Mouse (Mus musculus) midbrain, embryonic 13.5 days (tissue): ENCODE results near the gene Pnpla6. TPM values are rescaled to one million over a fixed set of nuclear protein-coding genes. Genes with fewer than 3 reads are reported as not detected.

Experiments used
- ATAC-seq: fragments of 200-750 bp; cut with Nextera tagmentation; 2 replicates; pipeline ENCODE4 v1.8.0; 2017; ENCODE audit warnings: mild to moderate bottlenecking, moderate TSS enrichment, moderate library complexity
- H3K27ac ChIP-seq: fragments of 300-500 bp; sonication (generic); 2 replicates; pipeline ENCODE4 v1.5.1; 2015; ENCODE audit warnings: inconsistent platforms, mild to moderate bottlenecking, moderate library complexity
- H3K27me3 ChIP-seq: fragments of 300-500 bp; sonication (generic); 2 replicates; pipeline ENCODE4 v1.6.1; 2015; ENCODE audit warnings: mild to moderate bottlenecking, inconsistent platforms
- H3K36me3 ChIP-seq: fragments of 300-500 bp; sonication (generic); 2 replicates; pipeline ENCODE4 v1.6.1; 2015; ENCODE audit warnings: mild to moderate bottlenecking, inconsistent platforms
- H3K4me1 ChIP-seq: fragments of 300-500 bp; sonication (generic); replicated peaks from 2 replicates; pipeline ENCODE4 v1.6.1; 2015; ENCODE audit warnings: inconsistent platforms
- H3K4me2 ChIP-seq: fragments of 300-500 bp; sonication (generic); replicated peaks from 2 replicates; pipeline ENCODE4 v1.6.1; 2015; ENCODE audit warnings: moderate library complexity, mild to moderate bottlenecking, inconsistent platforms
- H3K4me3 ChIP-seq: fragments of 300-500 bp; sonication (generic); replicated peaks from 2 replicates; pipeline ENCODE4 v1.5.1; 2015; ENCODE audit warnings: mild to moderate bottlenecking, inconsistent platforms
- H3K9ac ChIP-seq: fragments of 300-500 bp; sonication (generic); replicated peaks from 2 replicates; pipeline ENCODE4 v1.6.1; 2015; ENCODE audit warnings: mild to moderate bottlenecking, inconsistent platforms
- H3K9me3 ChIP-seq: fragments of 300-500 bp; sonication (generic); 2 replicates; pipeline ENCODE4 v1.6.1; 2016; ENCODE audit warnings: mild to moderate bottlenecking, inconsistent platforms
- WGBS: fragments of 180-500 bp; shearing (Covaris S2); methylation state at CpG from one replicate; pipeline ENCODE4 v1.1.7; 2015; 5-methylcytosine and 5-hydroxymethylcytosine counted together
- polyA plus RNA-seq: library from polyadenylated mRNA; unstranded; fragments of >200 nt; fragmentation: Nextera tagmentation; extraction: Ambion mirVana; gene quantifications from 2 replicates; pipeline ENCODE4 v1.2.1, GENCODE M21; 2015

Pnpla6 gene
- polyA plus RNA-seq, 1 experiment from 2014 or later: 34.1 TPM

GRCm38 (mm10) chr8:3515771-3516417, 710 bp downstream of the Pnpla6 start:
- no peaks in the 10 kb centered on the region for H3K27me3 ChIP-seq
- peak overlapping the region; percentile 60 for H3K4me3 ChIP-seq
- H3K9ac ChIP-seq: peak overlapping the region; percentile 68
- WGBS: under 1% methylated on average over 25 of the region's 25 CpGs
- no peaks in the 10 kb centered on the region for H3K9me3 ChIP-seq
- peak overlapping the region; percentile 95 for H3K4me2 ChIP-seq
- H3K4me1 ChIP-seq: peaks cover 13% of the 10 kb centered on the region
- peaks cover 30% of the 10 kb centered on the region for H3K36me3 ChIP-seq
- ATAC-seq: peak; percentile 51
- H3K27ac ChIP-seq: peak overlapping the region; percentile 77

- peak; percentile 92 for ATAC-seq
- peaks cover 28% of the 10 kb centered on the region for H3K36me3 ChIP-seq
- 2% methylated on average over 36 of the region's 36 CpGs for WGBS
- H3K4me1 ChIP-seq: peaks cover 13% of the 10 kb centered on the region
- H3K4me2 ChIP-seq: peak overlapping the region; percentile 95
- H3K27me3 ChIP-seq: no peaks in the 10 kb centered on the region
- no peaks in the 10 kb centered on the region for H3K9me3 ChIP-seq
- peak overlapping the region; percentile 77 for H3K27ac ChIP-seq
- peak overlapping the region; percentile 60 for H3K4me3 ChIP-seq
- H3K9ac ChIP-seq: peak overlapping the region; percentile 68
These were observed 1.4 kb downstream of the Pnpla6 start for GRCm38 (mm10) chr8:3516450-3517116.

- ATAC-seq: no peak
- Histone ChIP-seq H3K36me3 (peaks cover 30% of the 10 kb centered on the region), H3K9ac (peak overlapping the region; percentile 68), H3K4me1 (peaks cover 13% of the 10 kb centered on the region), H3K4me2 (peak overlapping the region; percentile 95), H3K27me3 (no peaks in the 10 kb centered on the region), H3K27ac (no peak overlapping the region), H3K9me3 (no peaks in the 10 kb centered on the region), H3K4me3 (peak overlapping the region; percentile 60)
- WGBS: 12% methylated on average over 16 of the region's 16 CpGs
These were observed 1.9 kb downstream of the Pnpla6 start for GRCm38 (mm10) chr8:3517117-3517495.

- H3K27ac ChIP-seq: no peak overlapping the region
- no peak for ATAC-seq
- H3K9me3 ChIP-seq: no peaks in the 10 kb centered on the region
- H3K9ac ChIP-seq: no peak overlapping the region
- WGBS: 90% methylated on average over 13 of the region's 13 CpGs
- no peaks in the 10 kb centered on the region for H3K27me3 ChIP-seq
- no peak overlapping the region for H3K4me2 ChIP-seq
- H3K36me3 ChIP-seq: peaks cover 52% of the 10 kb centered on the region
- peaks cover 2% of the 10 kb centered on the region for H3K4me1 ChIP-seq
- no peak overlapping the region for H3K4me3 ChIP-seq
These were observed 7.0 kb downstream of the Pnpla6 start for GRCm38 (mm10) chr8:3522007-3522697.

GRCm38 (mm10) chr8:3530816-3531215, 15.6 kb downstream of the Pnpla6 start:
- no peaks in the 10 kb centered on the region for H3K4me1 ChIP-seq
- H3K9ac ChIP-seq: no peak overlapping the region
- no peak overlapping the region for H3K27ac ChIP-seq
- no peak overlapping the region for H3K4me2 ChIP-seq
- H3K9me3 ChIP-seq: no peaks in the 10 kb centered on the region
- ATAC-seq: no peak
- 88% methylated on average over 5 of the region's 5 CpGs for WGBS
- H3K4me3 ChIP-seq: no peak overlapping the region
- H3K27me3 ChIP-seq: no peaks in the 10 kb centered on the region
- H3K36me3 ChIP-seq: peaks cover 48% of the 10 kb centered on the region

- 96% methylated on average over 18 of the region's 18 CpGs for WGBS
- no peaks in the 10 kb centered on the region for H3K27me3 ChIP-seq
- H3K9ac ChIP-seq: no peak overlapping the region
- no peak overlapping the region for H3K4me3 ChIP-seq
- ATAC-seq: no peak
- no peak overlapping the region for H3K27ac ChIP-seq
- H3K36me3 ChIP-seq: peaks cover 51% of the 10 kb centered on the region
- H3K9me3 ChIP-seq: no peaks in the 10 kb centered on the region
- no peaks in the 10 kb centered on the region for H3K4me1 ChIP-seq
- H3K4me2 ChIP-seq: no peak overlapping the region
These were observed 16.8 kb downstream of the Pnpla6 start for GRCm38 (mm10) chr8:3531936-3532335.

- H3K4me3 ChIP-seq: no peak overlapping the region
- H3K27me3 ChIP-seq: no peaks in the 10 kb centered on the region
- no peak overlapping the region for H3K27ac ChIP-seq
- peaks cover 87% of the 10 kb centered on the region for H3K36me3 ChIP-seq
- no peaks in the 10 kb centered on the region for H3K4me1 ChIP-seq
- WGBS: 70% methylated on average over 15 of the region's 15 CpGs
- no peak overlapping the region for H3K9ac ChIP-seq
- no peak for ATAC-seq
- no peaks in the 10 kb centered on the region for H3K9me3 ChIP-seq
- no peak overlapping the region for H3K4me2 ChIP-seq
These were observed 21.1 kb downstream of the Pnpla6 start for GRCm38 (mm10) chr8:3536053-3536841.

GRCm38 (mm10) chr8:3536940-3537339, 21.8 kb downstream of the Pnpla6 start:
- no peaks in the 10 kb centered on the region for H3K4me1 ChIP-seq
- H3K27me3 ChIP-seq: no peaks in the 10 kb centered on the region
- 93% methylated on average over 9 of the region's 9 CpGs for WGBS
- H3K4me3 ChIP-seq: no peak overlapping the region
- no peak overlapping the region for H3K4me2 ChIP-seq
- no peak overlapping the region for H3K27ac ChIP-seq
- no peaks in the 10 kb centered on the region for H3K9me3 ChIP-seq
- H3K36me3 ChIP-seq: peaks cover 85% of the 10 kb centered on the region
- H3K9ac ChIP-seq: no peak overlapping the region
- ATAC-seq: no peak

- Histone ChIP-seq H3K4me2 (no peak overlapping the region), H3K4me3 (no peak overlapping the region), H3K9me3 (no peaks in the 10 kb centered on the region), H3K9ac (no peak overlapping the region), H3K27ac (no peak overlapping the region), H3K36me3 (peaks cover 85% of the 10 kb centered on the region), H3K27me3 (no peaks in the 10 kb centered on the region), H3K4me1 (no peaks in the 10 kb centered on the region)
- WGBS: 96% methylated on average over 26 of the region's 26 CpGs
- no peak for ATAC-seq
These were observed 22.5 kb downstream of the Pnpla6 start for GRCm38 (mm10) chr8:3537666-3538065.

GRCm38 (mm10) chr8:3539146-3539545, 24.0 kb downstream of the Pnpla6 start:
- no peak overlapping the region for H3K9ac ChIP-seq
- peaks cover 90% of the 10 kb centered on the region for H3K36me3 ChIP-seq
- no peaks in the 10 kb centered on the region for H3K9me3 ChIP-seq
- 84% methylated on average over 7 of the region's 7 CpGs for WGBS
- H3K27me3 ChIP-seq: no peaks in the 10 kb centered on the region
- ATAC-seq: no peak
- no peak overlapping the region for H3K4me3 ChIP-seq
- no peak overlapping the region for H3K4me2 ChIP-seq
- H3K4me1 ChIP-seq: no peaks in the 10 kb centered on the region
- H3K27ac ChIP-seq: no peak overlapping the region

GRCm38 (mm10) chr8:3540076-3540475, 24.9 kb downstream of the Pnpla6 start:
- Histone ChIP-seq H3K9ac (no peak overlapping the region), H3K9me3 (no peaks in the 10 kb centered on the region), H3K4me2 (no peak overlapping the region), H3K4me3 (no peak overlapping the region), H3K27ac (no peak overlapping the region), H3K36me3 (peaks cover 93% of the 10 kb centered on the region), H3K27me3 (no peaks in the 10 kb centered on the region), H3K4me1 (no peaks in the 10 kb centered on the region)
- WGBS: 93% methylated on average over 4 of the region's 4 CpGs
- no peak for ATAC-seq

- Histone ChIP-seq H3K4me1 (no peaks in the 10 kb centered on the region), H3K4me2 (no peak overlapping the region), H3K27ac (no peak overlapping the region), H3K9ac (no peak overlapping the region), H3K36me3 (peaks cover 47% of the 10 kb centered on the region), H3K4me3 (no peak overlapping the region), H3K9me3 (no peaks in the 10 kb centered on the region), H3K27me3 (no peaks in the 10 kb centered on the region)
- ATAC-seq: no peak
- WGBS: 92% methylated on average over 2 of the region's 2 CpGs
These were observed 31.3 kb downstream of the Pnpla6 start for GRCm38 (mm10) chr8:3546511-3546910.
